Mouse (Mus musculus): ENCODE measurements around the gene Csnk1g2.
"Not testable (repeated sequence)": the region's sequence is repeated elsewhere in the genome, so short reads cannot be mapped to it uniquely, and the experiment has no call there.

The Csnk1g2 gene

DNA sequence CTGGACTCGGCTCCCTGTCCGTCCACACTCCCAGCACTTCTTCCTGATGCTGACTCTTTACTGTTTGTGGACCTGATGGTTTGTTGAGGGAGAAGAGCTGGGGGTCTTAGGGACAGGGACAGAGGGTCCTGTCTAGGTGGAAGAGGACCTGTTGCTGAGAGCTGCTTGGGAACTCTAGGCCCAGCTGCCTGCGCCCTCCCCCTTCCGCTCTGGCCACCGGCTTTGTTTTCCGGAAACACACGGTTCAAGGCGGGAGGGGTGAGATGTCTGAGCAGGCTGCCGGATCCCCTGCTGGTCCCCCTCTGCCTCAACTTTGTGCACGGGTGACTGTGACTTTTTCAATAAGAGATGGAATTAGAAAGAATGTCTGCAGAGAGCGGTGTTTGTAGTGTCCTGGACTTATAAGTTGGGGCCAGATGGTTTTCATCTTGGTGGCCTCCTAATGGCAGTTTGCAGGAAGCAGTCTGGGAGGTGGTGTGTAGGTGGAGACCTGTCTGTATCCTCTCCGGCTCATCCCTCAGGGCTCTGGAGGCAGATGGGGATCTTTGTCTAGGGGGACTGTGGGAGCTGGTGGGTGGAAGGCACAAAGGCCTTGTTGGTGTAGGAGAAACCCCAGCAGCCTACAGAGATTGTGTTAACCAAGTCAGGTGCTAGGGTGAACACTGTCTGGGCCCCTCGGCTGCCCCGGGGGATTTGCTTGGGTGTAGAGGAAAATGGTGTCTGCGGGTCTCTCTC lies 986 bp downstream of the Csnk1g2 start:
- no peak for DNase-seq (ENCODE audit: low spot score)

DNA sequence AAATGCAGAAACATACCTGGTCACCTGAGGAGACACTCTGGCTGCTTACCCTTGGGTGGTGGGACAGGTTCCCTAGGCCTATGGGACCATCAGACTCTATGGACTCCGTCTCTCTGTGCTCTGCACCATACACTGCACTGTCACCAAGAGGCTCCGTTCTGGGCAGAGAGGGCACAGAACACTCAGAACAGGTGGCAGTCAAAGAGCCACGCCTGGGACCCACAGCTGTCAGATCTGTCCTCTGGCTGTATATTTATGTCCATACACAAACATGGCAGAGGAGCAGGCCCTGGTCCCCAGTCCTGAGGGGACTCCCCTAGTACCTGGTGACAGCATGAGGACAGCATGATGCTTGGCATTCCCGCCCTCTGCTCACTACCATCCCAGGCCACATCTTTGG lies 3.1 kb downstream of the Csnk1g2 start:
- no peak for DNase-seq (ENCODE audit: low spot score)

DNA sequence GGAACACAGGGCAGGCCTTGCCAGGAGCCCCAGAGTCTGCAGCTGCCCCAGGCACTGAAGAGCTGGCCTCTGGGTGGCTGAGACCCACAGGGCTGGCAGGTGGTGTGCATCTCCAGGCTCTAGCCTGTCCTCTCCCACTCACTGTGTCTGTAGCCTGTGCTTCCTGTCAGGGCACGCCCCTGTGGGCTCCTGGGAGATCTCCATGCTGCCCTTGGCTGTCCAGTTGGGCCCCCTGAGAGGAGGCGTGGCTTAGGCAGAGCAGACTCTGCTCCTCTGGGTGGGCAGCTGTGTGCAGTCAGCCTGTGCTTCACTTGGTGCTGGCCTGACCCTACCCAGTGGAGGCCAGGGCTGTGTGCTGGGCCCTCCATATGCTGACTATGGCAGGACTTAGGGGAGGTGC lies 5.0 kb downstream of the Csnk1g2 start:
- no peak for DNase-seq (ENCODE audit: low spot score)

DNA sequence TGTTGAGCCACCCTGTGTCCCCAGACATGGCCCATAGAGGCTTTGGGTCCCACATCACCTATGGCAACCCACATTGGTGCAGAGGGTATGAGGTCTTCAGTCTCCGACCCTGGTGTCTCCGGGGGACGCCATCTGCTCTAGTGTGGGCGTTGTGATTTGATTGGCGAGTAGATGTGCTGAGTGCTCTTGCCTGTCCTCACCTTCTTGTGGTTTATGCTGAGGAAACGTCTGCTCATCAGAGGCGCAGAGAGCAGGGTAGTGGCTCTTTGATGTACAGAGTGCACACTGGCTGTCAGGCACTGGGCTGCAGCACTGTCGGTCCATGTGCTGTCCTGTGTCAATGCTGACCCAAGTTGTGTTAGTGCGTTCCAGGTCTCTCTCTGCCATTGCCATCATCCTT lies 6.3 kb downstream of the Csnk1g2 start:
- no peak for DNase-seq (ENCODE audit: low spot score)

- no peak for DNase-seq (ENCODE audit: low spot score)
Measured at GRCm38 (mm10) chr10:80635345-80635744, 12.7 kb downstream of the Csnk1g2 start.

GRCm38 (mm10) chr10:80646936-80647335 lies 24.3 kb downstream of the Csnk1g2 start:
- DNase-seq (ENCODE audit: low spot score): no peak

- DNase-seq (ENCODE audit: low spot score): not testable (repeated sequence)
Measured at GRCm38 (mm10) chr10:80649910-80650309, 27.3 kb downstream of the Csnk1g2 start.

GRCm38 (mm10) chr10:80650392-80650791 lies 27.8 kb downstream of the Csnk1g2 start:
- no peak for DNase-seq (ENCODE audit: low spot score)

DNA sequence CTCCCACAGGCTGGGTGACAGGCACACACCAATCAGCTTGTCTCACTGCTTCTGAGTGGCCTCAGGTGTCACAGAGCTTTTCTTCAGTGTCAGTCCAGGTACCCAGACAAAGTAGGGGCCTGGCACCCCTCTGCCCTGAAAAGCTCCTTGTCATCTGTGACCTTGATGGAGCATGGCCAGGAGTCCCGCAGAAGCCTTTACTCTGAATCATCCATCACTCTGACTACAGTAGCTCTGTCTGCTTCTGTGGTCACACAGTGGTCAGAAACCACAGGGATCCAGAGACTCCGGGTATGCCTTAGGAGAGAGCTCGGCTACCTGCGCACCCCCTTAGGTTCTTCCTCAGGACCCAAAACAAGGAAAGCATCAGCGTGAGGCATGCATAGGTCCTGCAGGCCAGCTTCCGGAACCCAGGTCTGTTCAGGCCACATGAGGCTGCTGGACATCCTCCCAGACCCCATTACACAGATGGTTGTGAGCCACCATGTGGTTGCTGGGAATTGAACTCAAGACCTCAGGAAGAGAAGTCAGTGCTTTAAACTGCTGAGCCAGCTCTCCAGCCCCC lies 30.6 kb downstream of the Csnk1g2 start:
- DNase-seq (ENCODE audit: low spot score): no peak

- DNase-seq (ENCODE audit: low spot score): no peak
Measured at GRCm38 (mm10) chr10:80654866-80655265, 32.2 kb downstream of the Csnk1g2 start.

- no peak for DNase-seq (ENCODE audit: low spot score)
Measured at GRCm38 (mm10) chr10:80655406-80656129, 32.9 kb downstream of the Csnk1g2 start.

GRCm38 (mm10) chr10:80656130-80656862 lies 33.7 kb downstream of the Csnk1g2 start:
- DNase-seq (ENCODE audit: low spot score): peak; percentile 89

GRCm38 (mm10) chr10:80656863-80657623 lies 34.4 kb downstream of the Csnk1g2 start, which contains the start of gene Btbd2:
TSS of gene Btbd2 (minus strand) at chr10:80657071.
- no peak for DNase-seq (ENCODE audit: low spot score)

- no peak for DNase-seq (ENCODE audit: low spot score)
Measured at GRCm38 (mm10) chr10:80658194-80658840, 35.7 kb downstream of the Csnk1g2 start.

DNA sequence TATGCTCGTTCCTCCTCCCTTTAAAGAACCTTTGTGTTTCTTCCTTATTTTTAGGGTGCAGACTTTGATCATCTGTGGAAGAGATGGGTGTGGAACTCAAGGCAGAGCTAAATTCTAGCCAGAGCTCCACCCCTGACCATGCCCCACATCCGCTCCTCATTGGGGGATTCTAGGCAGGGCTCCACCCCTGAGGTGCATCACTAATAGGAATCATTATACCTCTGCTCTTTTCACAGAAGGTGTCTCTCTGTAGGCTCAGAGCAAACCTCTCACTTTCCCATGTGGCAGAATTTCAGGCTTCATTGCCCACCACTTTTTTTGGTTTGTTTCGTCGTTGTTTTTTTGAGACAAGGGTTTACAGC lies 36.2 kb downstream of the Csnk1g2 start:
- DNase-seq (ENCODE audit: low spot score): no peak

DNA sequence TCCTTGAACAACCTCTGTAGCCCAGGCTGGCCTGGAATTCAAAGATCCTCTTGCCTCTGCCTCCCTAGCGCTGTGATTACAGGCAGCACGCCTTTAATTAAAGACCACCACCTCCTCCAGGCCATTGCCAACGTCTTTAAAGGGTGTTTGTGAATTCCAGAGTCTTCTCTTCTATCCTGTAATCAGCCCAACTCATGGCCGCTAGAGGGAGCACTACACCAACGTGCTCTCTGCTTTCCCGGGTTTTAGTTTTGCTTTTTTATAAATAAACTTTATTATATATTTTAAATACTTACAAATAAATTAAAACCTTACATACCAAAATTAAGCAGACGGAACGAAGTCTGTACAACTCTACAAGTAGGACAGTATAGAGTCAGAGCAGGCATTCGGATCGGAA lies 36.6 kb downstream of the Csnk1g2 start:
- no peak for DNase-seq (ENCODE audit: low spot score)

GRCm38 (mm10) chr10:80661149-80661548 lies 38.5 kb downstream of the Csnk1g2 start:
- DNase-seq (ENCODE audit: low spot score): no peak

- DNase-seq (ENCODE audit: low spot score): no peak
Measured at GRCm38 (mm10) chr10:80663485-80664196, 41.0 kb downstream of the Csnk1g2 start.

- DNase-seq (ENCODE audit: low spot score): peak; percentile 62
Measured at GRCm38 (mm10) chr10:80664197-80665015, 41.8 kb downstream of the Csnk1g2 start.

- DNase-seq (ENCODE audit: low spot score): no peak
Measured at GRCm38 (mm10) chr10:80665016-80665380, 42.4 kb downstream of the Csnk1g2 start.
